Mouse (Mus musculus): ENCODE measurements around the gene Crebl2. TPM values are rescaled to one million over a fixed set of nuclear protein-coding genes. Genes with fewer than 3 reads are reported as not detected.

Gene Crebl2
- polyA plus RNA-seq, 1 experiment: 7.6 TPM

DNA sequence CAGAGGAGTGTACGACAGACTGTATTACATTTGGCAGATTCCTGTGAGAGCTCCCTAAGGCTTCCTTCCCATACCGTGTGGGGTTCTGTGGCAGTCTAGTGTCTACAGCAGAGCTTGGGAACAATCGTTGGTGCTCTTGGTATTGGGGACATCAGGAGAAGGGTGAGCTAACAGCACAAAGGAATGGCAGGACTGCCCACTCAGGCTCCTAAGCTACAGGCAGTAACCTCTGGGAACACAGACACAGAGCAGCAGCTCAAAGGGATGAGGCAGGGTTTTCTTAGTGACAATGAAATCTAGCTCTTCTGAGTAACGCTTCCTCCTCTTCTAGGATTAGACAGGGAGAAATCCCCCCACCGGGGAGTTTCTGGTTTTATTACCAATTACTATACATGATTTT is 57.1 kb downstream of the Crebl2 start:
- Histone ChIP-seq H3K4me3 (ENCODE audit: low read depth, low read length) (peak overlapping the region; percentile 74), H3K27ac (ENCODE audit: insufficient read depth, low read length) (no peak overlapping the region), H3K4me1 (ENCODE audit: control insufficient read depth, insufficient read depth, low read length) (no peaks in the 10 kb centered on the region), H3K9ac (ENCODE audit: low read depth, poor library complexity, severe bottlenecking) (peak overlapping the region; percentile 33), H3K9me3 (replicated peaks; ENCODE audit: control insufficient read depth, insufficient read depth, low read length, poor library complexity, severe bottlenecking) (no peaks in the 10 kb centered on the region), H3K36me3 (ENCODE audit: control insufficient read depth, insufficient read depth, low read length, poor library complexity, severe bottlenecking) (peaks cover under 1% of the 10 kb centered on the region; the same call in 1 of the 2 replicates), H3K27me3 (ENCODE audit: control insufficient read depth, insufficient read depth, low read length, poor library complexity, severe bottlenecking) (no peaks in the 10 kb centered on the region)
- TF ChIP-seq EP300 (IDR thresholded peaks at IDR 0.05; ENCODE audit: insufficient read depth, low read depth, low read length) (no peak), CTCF (IDR thresholded peaks at IDR 0.05; ENCODE audit: low read depth, low read length) (no peak), POLR2A (IDR thresholded peaks at IDR 0.05; ENCODE audit: insufficient read depth, low read length) (no peak)

DNA sequence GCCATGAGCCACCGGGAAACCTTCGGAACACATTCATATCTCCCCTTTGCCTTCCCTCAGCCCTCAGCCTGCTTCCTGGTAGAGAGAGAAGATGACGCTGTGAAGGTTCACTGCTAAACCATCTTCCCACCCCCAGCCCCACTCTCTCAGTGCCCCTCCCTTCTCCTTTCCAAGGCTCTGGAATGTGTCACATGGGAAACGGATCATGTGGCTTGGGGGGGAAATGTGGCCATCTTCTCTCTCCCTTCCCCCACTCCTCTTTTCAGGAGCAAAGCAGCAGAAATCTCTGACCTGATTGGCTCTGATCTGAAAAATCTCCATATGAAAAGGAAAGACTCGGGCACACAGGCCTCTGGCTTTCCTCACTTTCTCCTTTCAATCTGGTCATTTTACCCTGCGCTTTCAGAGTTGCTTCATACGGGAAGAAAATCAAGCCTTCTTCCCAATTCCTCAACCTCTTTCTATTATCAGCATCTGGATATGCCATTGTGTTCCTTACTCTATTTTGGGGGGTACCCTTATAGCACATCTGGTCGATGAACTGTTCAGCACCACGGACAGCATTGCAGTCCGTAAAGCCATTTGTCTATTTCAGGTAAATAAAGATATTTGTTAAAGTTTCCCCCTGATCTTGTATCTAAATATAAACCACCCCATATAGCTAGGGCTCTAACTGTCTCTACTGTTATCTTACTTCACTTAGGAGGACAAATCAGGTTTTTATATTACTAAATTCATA is 57.9 kb downstream of the Crebl2 start:
- H3K27ac ChIP-seq (ENCODE audit: insufficient read depth, low read length): peak overlapping the region; percentile 59
- no peaks in the 10 kb centered on the region for H3K27me3 ChIP-seq (ENCODE audit: control insufficient read depth, insufficient read depth, low read length, poor library complexity, severe bottlenecking)
- no peaks in the 10 kb centered on the region for H3K9me3 ChIP-seq (replicated peaks; ENCODE audit: control insufficient read depth, insufficient read depth, low read length, poor library complexity, severe bottlenecking)
- TF ChIP-seq CTCF (IDR thresholded peaks at IDR 0.05; ENCODE audit: low read depth, low read length) (no peak), POLR2A (IDR thresholded peaks at IDR 0.05; ENCODE audit: insufficient read depth, low read length) (no peak), EP300 (IDR thresholded peaks at IDR 0.05; ENCODE audit: insufficient read depth, low read depth, low read length) (peak; percentile 86)
- peak overlapping the region; percentile 33 for H3K9ac ChIP-seq (ENCODE audit: low read depth, poor library complexity, severe bottlenecking)
- peak overlapping the region; percentile 83 for H3K4me3 ChIP-seq (ENCODE audit: low read depth, low read length)
- H3K4me1 ChIP-seq (ENCODE audit: control insufficient read depth, insufficient read depth, low read length): no peaks in the 10 kb centered on the region
- no peaks in the 10 kb centered on the region for H3K36me3 ChIP-seq (ENCODE audit: control insufficient read depth, insufficient read depth, low read length, poor library complexity, severe bottlenecking)

DNA sequence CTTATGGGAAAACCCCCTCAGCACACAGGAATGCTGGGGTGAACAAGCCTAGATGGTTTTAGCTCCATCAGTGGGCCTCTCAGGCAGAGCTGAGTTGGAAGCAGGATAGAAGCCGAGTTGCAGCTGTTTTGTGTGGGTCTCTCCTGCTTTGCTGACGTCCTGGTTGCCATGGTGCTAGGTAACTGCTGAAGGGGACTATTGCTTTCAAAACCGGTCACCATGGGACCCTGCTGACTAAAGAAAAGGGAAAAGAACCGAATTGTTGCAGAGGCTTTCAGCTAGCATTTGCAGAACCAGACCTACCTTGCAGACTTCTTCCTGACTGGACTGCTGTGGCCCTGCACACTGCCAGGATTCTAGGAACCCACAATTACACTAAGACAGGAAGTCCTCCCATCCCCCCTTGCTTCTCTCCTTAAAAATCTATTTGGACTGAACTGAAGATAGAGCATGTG is 58.6 kb downstream of the Crebl2 start:
- H3K9me3 ChIP-seq (replicated peaks; ENCODE audit: control insufficient read depth, insufficient read depth, low read length, poor library complexity, severe bottlenecking): no peaks in the 10 kb centered on the region
- H3K27me3 ChIP-seq (ENCODE audit: control insufficient read depth, insufficient read depth, low read length, poor library complexity, severe bottlenecking): no peaks in the 10 kb centered on the region
- no peak overlapping the region for H3K27ac ChIP-seq (ENCODE audit: insufficient read depth, low read length)
- no peaks in the 10 kb centered on the region for H3K4me1 ChIP-seq (ENCODE audit: control insufficient read depth, insufficient read depth, low read length)
- no peaks in the 10 kb centered on the region for H3K36me3 ChIP-seq (ENCODE audit: control insufficient read depth, insufficient read depth, low read length, poor library complexity, severe bottlenecking)
- TF ChIP-seq EP300 (IDR thresholded peaks at IDR 0.05; ENCODE audit: insufficient read depth, low read depth, low read length): no peak
- TF ChIP-seq CTCF (IDR thresholded peaks at IDR 0.05; ENCODE audit: low read depth, low read length): no peak
- no peak for TF ChIP-seq POLR2A (IDR thresholded peaks at IDR 0.05; ENCODE audit: insufficient read depth, low read length)
- no peak overlapping the region for H3K4me3 ChIP-seq (ENCODE audit: low read depth, low read length)
- no peak overlapping the region for H3K9ac ChIP-seq (ENCODE audit: low read depth, poor library complexity, severe bottlenecking)

DNA sequence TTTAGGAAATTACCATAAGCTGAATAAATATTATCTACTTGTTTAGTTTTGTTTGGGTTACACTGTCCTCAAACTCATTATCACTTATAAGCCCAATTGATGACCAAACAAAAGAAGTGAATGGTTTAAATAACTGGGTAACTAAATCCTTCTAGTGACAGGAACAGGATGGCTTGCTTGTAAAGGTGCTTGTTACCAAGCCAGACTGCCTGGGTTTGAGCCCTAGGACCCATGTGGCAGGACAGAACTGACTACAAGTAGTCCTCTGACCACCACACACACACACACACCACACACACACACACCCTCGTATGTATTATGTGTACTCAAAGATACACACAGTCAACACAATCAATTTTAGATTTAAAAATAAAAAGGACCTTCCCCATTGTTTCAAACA is 59.8 kb downstream of the Crebl2 start:
- H3K9ac ChIP-seq (ENCODE audit: low read depth, poor library complexity, severe bottlenecking): no peak overlapping the region
- H3K4me3 ChIP-seq (ENCODE audit: low read depth, low read length): no peak overlapping the region
- no peaks in the 10 kb centered on the region for H3K27me3 ChIP-seq (ENCODE audit: control insufficient read depth, insufficient read depth, low read length, poor library complexity, severe bottlenecking)
- no peak overlapping the region for H3K27ac ChIP-seq (ENCODE audit: insufficient read depth, low read length)
- H3K4me1 ChIP-seq (ENCODE audit: control insufficient read depth, insufficient read depth, low read length): no peaks in the 10 kb centered on the region
- TF ChIP-seq POLR2A (IDR thresholded peaks at IDR 0.05; ENCODE audit: insufficient read depth, low read length) (no peak), CTCF (IDR thresholded peaks at IDR 0.05; ENCODE audit: low read depth, low read length) (no peak), EP300 (IDR thresholded peaks at IDR 0.05; ENCODE audit: insufficient read depth, low read depth, low read length) (no peak)
- no peaks in the 10 kb centered on the region for H3K9me3 ChIP-seq (replicated peaks; ENCODE audit: control insufficient read depth, insufficient read depth, low read length, poor library complexity, severe bottlenecking)
- peaks cover 1% of the 10 kb centered on the region for H3K36me3 ChIP-seq (ENCODE audit: control insufficient read depth, insufficient read depth, low read length, poor library complexity, severe bottlenecking)

DNA sequence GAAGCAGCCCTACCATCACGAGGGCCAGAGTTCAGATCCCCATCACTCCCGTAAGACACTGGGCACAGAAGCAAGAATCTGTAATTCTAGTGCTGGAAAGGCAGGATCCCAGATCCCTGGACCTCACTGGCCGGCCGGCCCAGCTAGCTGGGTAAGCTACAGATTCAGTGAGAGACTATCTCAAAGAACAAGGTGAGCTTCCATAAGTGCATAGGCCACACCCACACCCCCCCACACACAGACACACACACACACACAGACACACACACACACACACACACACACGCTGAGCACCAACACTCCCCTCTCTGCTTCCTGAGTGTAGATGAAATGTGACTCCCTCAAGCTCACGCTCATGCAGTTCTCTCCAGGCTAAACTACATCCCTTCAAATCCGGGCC is 60.5 kb downstream of the Crebl2 start:
- no peak overlapping the region for H3K4me3 ChIP-seq (ENCODE audit: low read depth, low read length)
- H3K27ac ChIP-seq (ENCODE audit: insufficient read depth, low read length): no peak overlapping the region
- H3K27me3 ChIP-seq (ENCODE audit: control insufficient read depth, insufficient read depth, low read length, poor library complexity, severe bottlenecking): no peaks in the 10 kb centered on the region
- no peak overlapping the region for H3K9ac ChIP-seq (ENCODE audit: low read depth, poor library complexity, severe bottlenecking)
- H3K9me3 ChIP-seq (replicated peaks; ENCODE audit: control insufficient read depth, insufficient read depth, low read length, poor library complexity, severe bottlenecking): no peaks in the 10 kb centered on the region
- H3K4me1 ChIP-seq (ENCODE audit: control insufficient read depth, insufficient read depth, low read length): no peaks in the 10 kb centered on the region
- peaks cover 3% of the 10 kb centered on the region for H3K36me3 ChIP-seq (ENCODE audit: control insufficient read depth, insufficient read depth, low read length, poor library complexity, severe bottlenecking)
- no peak for TF ChIP-seq CTCF (IDR thresholded peaks at IDR 0.05; ENCODE audit: low read depth, low read length)
- TF ChIP-seq EP300 (IDR thresholded peaks at IDR 0.05; ENCODE audit: insufficient read depth, low read depth, low read length): no peak
- no peak for TF ChIP-seq POLR2A (IDR thresholded peaks at IDR 0.05; ENCODE audit: insufficient read depth, low read length)
